Comparison of ENCODE assay signal across 8 mouse cellular contexts in genomic region chr2:62654519-62655338, GRCm38 (mm10). TPM values are rescaled to one million over a fixed set of nuclear protein-coding genes. Genes with fewer than 3 reads are reported as not detected.
DNase-seq lines count a peak whose midpoint lies in the region; ATAC-seq lines count a peak whose summit lies in the region.

No protein-coding gene starts in this region.

- no peak for DNase-seq in forebrain, embryonic 11.5 days (ENCODE audit: low spot score)
- DNase-seq in forebrain, embryonic 10.5 days (ENCODE audit: extremely low spot score, low spot score): no peak
- peak; percentile 24 for DNase-seq in adipocyte (ENCODE audit: low spot score)
- DNase-seq in layer of hippocampus, postnatal 10 days (ENCODE audit: low spot score in 2 of 2): peak; percentile 66 to 74
- DNase-seq in skeletal muscle tissue, adult 2 months (ENCODE audit: low read depth, low spot score): peak; percentile 12

- ATAC-seq in forebrain, embryonic 11.5 days (replicated peaks; ENCODE audit: low FRiP score): peak; percentile 71
- peak; percentile 88 for ATAC-seq in erythroblast, adult 5-6 weeks (replicated peaks; ENCODE audit: low FRiP score, poor library complexity, severe bottlenecking)
- ATAC-seq in hindbrain, embryonic 16.5 days: peak; percentile 93
- peak; percentile 96 for ATAC-seq in megakaryocyte progenitor cell, adult 5-6 weeks (replicated peaks; ENCODE audit: poor library complexity)

- no peak overlapping the region for H3K27ac ChIP-seq in forebrain, embryonic 11.5 days (ENCODE audit: low read depth, low read length)
- no peak overlapping the region for H3K27ac ChIP-seq in forebrain, embryonic 10.5 days
- no peak overlapping the region for H3K27ac ChIP-seq in hindbrain, embryonic 16.5 days (ENCODE audit: low read depth, low read length)

- H3K36me3 ChIP-seq in forebrain, embryonic 11.5 days (ENCODE audit: control insufficient read depth, insufficient read depth, low read length): no peaks in the 10 kb centered on the region
- no peaks in the 10 kb centered on the region for H3K36me3 ChIP-seq in forebrain, embryonic 10.5 days (replicated peaks)
- H3K36me3 ChIP-seq in hindbrain, embryonic 16.5 days (ENCODE audit: control insufficient read depth, insufficient read depth, low read length): no peaks in the 10 kb centered on the region

- 51% methylated on average over 7 of the region's 7 CpGs for WGBS in forebrain, embryonic 11.5 days
- WGBS in forebrain, embryonic 10.5 days: 54% methylated on average over 7 of the region's 7 CpGs
- WGBS in hindbrain, embryonic 16.5 days: 55% methylated on average over 7 of the region's 7 CpGs

- H3K27me3 ChIP-seq in forebrain, embryonic 11.5 days (ENCODE audit: control insufficient read depth, insufficient read depth, low read length): no peaks in the 10 kb centered on the region
- H3K27me3 ChIP-seq in forebrain, embryonic 10.5 days (ENCODE audit: poor library complexity, severe bottlenecking): 0 out of 2 replicates have a peak, but pooled peaks cover 6% of the 10 kb centered on the region
- H3K27me3 ChIP-seq in hindbrain, embryonic 16.5 days (replicated peaks; ENCODE audit: control insufficient read depth, insufficient read depth, low read length): no peaks in the 10 kb centered on the region

- H3K4me1 ChIP-seq in forebrain, embryonic 11.5 days (replicated peaks; ENCODE audit: control insufficient read depth, insufficient read depth, low read length): no peaks in the 10 kb centered on the region
- H3K4me1 ChIP-seq in forebrain, embryonic 10.5 days: no peaks in the 10 kb centered on the region
- no peaks in the 10 kb centered on the region; the same call in 1 of the 2 replicates for H3K4me1 ChIP-seq in hindbrain, embryonic 16.5 days (ENCODE audit: control insufficient read depth, insufficient read depth, low read depth, low read length)

- no peak overlapping the region for H3K4me2 ChIP-seq in forebrain, embryonic 11.5 days (ENCODE audit: low read depth, low read length, severe bottlenecking)
- no peak overlapping the region for H3K4me2 ChIP-seq in hindbrain, embryonic 16.5 days (ENCODE audit: low read length)

- no peak overlapping the region for H3K9ac ChIP-seq in forebrain, embryonic 11.5 days (ENCODE audit: low read length)
- no peak overlapping the region for H3K9ac ChIP-seq in hindbrain, embryonic 16.5 days (ENCODE audit: low read depth, low read length)

- H3K4me3 ChIP-seq in forebrain, embryonic 11.5 days (ENCODE audit: low read depth, low read length): no peak overlapping the region
- H3K4me3 ChIP-seq in forebrain, embryonic 10.5 days: no peak overlapping the region
- H3K4me3 ChIP-seq in hindbrain, embryonic 16.5 days (ENCODE audit: low read length): no peak overlapping the region

- H3K9me3 ChIP-seq in forebrain, embryonic 11.5 days (ENCODE audit: control insufficient read depth, low read length): no peaks in the 10 kb centered on the region
- H3K9me3 ChIP-seq in forebrain, embryonic 10.5 days: no peaks in the 10 kb centered on the region
- no peaks in the 10 kb centered on the region for H3K9me3 ChIP-seq in hindbrain, embryonic 16.5 days (ENCODE audit: control insufficient read depth, low read length)

RNA-seq across cellular contexts. Expression of gene Ifih1, which starts 8.7 kb away (rescaled TPM):
- 1.1 and 1.5 TPM in 2 replicates for polyA plus RNA-seq in forebrain, embryonic 11.5 days (2014; fragmentation: Nextera tagmentation; extraction: Ambion mirVana)
- 0.95 and 1.0 TPM in 2 replicates for polyA plus RNA-seq in forebrain, embryonic 10.5 days (2016; fragmentation: Nextera tagmentation; extraction: Ambion mirVana)
- total RNA-seq in erythroblast, adult 5-6 weeks (2015; ENCODE audit: low replicate concordance): 26.3 and 28.8 TPM in 2 replicates
- 39.8 and 51.7 TPM in 2 replicates for total RNA-seq in erythroblast, adult 5-6 weeks (2017; ENCODE audit: low replicate concordance)
- polyA plus RNA-seq in hindbrain, embryonic 16.5 days (2015; fragmentation: Nextera tagmentation; extraction: Ambion mirVana): 1.3 and 1.5 TPM in 2 replicates
- 1 to 10 TPM; 1.8 to 2.3 TPM for total RNA-seq in layer of hippocampus, postnatal 10 days (2021)
- 13.0 and 16.8 TPM in 2 replicates for total RNA-seq in megakaryocyte progenitor cell, adult 5-6 weeks (2015)
- total RNA-seq in megakaryocyte progenitor cell, adult 5-6 weeks (2017): 14.4 and 21.1 TPM in 2 replicates

RNA-seq across cellular contexts. Expression of gene Gca, which starts 9.4 kb away (rescaled TPM):
- 4.9 and 5.2 TPM in 2 replicates for polyA plus RNA-seq in forebrain, embryonic 11.5 days (2014; fragmentation: Nextera tagmentation; extraction: Ambion mirVana)
- 2.7 and 2.9 TPM in 2 replicates for polyA plus RNA-seq in forebrain, embryonic 10.5 days (2016; fragmentation: Nextera tagmentation; extraction: Ambion mirVana)
- total RNA-seq in erythroblast, adult 5-6 weeks (2015; ENCODE audit: low replicate concordance): 29.8 and 37.0 TPM in 2 replicates
- 13.7 and 21.0 TPM in 2 replicates for total RNA-seq in erythroblast, adult 5-6 weeks (2017; ENCODE audit: low replicate concordance)
- polyA plus RNA-seq in hindbrain, embryonic 16.5 days (2015; fragmentation: Nextera tagmentation; extraction: Ambion mirVana): 4.4 and 4.9 TPM in 2 replicates
- total RNA-seq in layer of hippocampus, postnatal 10 days (2021): 10 to 100 TPM; 12.3 to 13.2 TPM
- 46.7 and 52.3 TPM in 2 replicates for total RNA-seq in megakaryocyte progenitor cell, adult 5-6 weeks (2015)
- total RNA-seq in megakaryocyte progenitor cell, adult 5-6 weeks (2017): 17.3 and 28.6 TPM in 2 replicates

Comparison
In these comparisons a context has a peak if more than half of its experiments do, and no peak if none do; other contexts are left out.
1. DNase-seq: peak in adipocyte (single experiment), layer of hippocampus, postnatal 10 days (2 of 2) and skeletal muscle tissue, adult 2 months (single experiment); none in forebrain, embryonic 11.5 days (single experiment) and forebrain, embryonic 10.5 days (single experiment).
2. RNA of gene Ifih1, which starts 8.7 kb away (total RNA-seq): 26.3 to 51.7 TPM in erythroblast, adult 5-6 weeks and 13.0 to 21.1 TPM in megakaryocyte progenitor cell, adult 5-6 weeks; 1.8 to 2.3 TPM in layer of hippocampus, postnatal 10 days; every median in the first group is over 4 times any median in the second.
3. Peak in every context shown above with its lines, with median percentiles within 50 percentile points of each other: ATAC-seq.